Mouse (Mus musculus): ENCODE results near the gene Tbc1d2.
"Not testable (repeated sequence)": the region's sequence is repeated elsewhere in the genome, so short reads cannot be mapped to it uniquely, and the experiment has no call there.

DNA sequence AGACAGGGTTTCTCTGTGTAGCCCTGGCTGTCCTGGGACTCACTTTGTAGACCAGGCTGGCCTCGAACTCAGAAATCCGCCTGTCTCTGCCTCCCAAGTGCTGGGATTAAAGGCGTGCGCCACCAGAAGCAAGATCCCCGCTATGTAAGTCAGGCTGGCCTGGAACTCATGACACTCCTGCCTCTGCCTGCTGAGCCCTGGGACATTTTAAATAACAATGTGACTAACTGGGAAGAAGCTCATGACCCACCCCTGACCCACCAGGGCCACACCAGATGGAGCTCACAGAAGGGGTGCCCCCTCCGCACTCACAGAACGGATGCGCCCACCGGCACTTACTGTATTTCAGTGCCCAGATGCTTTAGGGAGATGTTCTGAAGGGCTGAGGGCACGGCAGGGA lies 12.8 kb downstream of the Tbc1d2 start:
- not testable (repeated sequence) for TF ChIP-seq CTCF, EP300 (IDR thresholded peaks at IDR 0.05)

All from lung, postnatal 0 days (tissue).